Mouse (Mus musculus): ENCODE measurements at regions not wholly inside any gene's neighbourhood (a gene's known extent, or its start where the extent isn't known, plus 50 kb on each side); places are given as distances from the start of the nearest gene placed in this dataset.
"Not testable (repeated sequence)": the region's sequence is repeated elsewhere in the genome, so short reads cannot be mapped to it uniquely, and the experiment has no call there.

- DNase-seq (ENCODE audit: low spot score): no peak
Measured at GRCm38 (mm10) chr7:73025640-73026039, 349.7 kb upstream of the Rgma start.

GRCm38 (mm10) chr7:73028952-73029351 lies 346.4 kb upstream of the Rgma start:
- no peak for DNase-seq (ENCODE audit: low spot score)

GRCm38 (mm10) chr7:73031407-73031806 lies 343.9 kb upstream of the Rgma start:
- no peak for DNase-seq (ENCODE audit: low spot score)

- no peak for DNase-seq (ENCODE audit: low spot score)
Measured at GRCm38 (mm10) chr7:73032316-73032980, 342.9 kb upstream of the Rgma start.

DNA sequence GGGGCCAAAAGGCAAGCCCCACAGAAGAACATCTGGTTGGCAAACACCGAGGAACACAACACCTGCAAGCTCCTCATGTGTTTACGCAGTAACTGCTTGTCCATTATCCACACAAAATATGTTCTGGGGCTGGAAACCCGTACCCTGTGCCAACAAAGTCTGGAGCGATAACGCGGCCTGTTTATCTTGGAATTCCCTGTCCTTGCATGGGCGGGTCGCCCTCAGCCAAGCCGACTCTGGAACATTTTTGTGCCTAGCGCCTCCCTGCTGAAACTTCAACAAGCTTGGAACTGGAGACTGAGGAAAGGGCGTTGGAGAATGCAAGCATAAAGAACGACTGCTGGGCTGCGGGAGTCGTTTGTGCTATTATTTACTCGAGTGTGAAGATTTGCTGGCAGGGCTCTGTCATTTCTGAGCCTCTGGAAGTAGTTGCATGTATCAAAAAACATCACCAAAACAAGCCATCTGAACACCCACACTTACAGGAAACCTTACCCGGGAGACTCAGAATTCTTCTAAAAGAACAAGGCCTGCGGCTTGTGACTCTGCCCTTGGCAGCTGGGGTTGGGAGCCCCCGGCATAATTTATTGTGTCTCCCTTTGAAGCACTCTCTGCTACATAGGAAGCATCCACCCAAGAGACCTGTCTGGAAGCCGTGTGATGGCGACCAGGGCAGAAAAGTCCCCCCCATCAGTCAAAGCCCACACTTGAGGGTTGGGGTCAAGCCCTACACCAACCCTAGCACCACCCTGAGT lies 338.3 kb upstream of the Rgma start:
- DNase-seq (ENCODE audit: low spot score): peak; percentile 80

- no peak for DNase-seq (ENCODE audit: low spot score)
Measured at GRCm38 (mm10) chr7:73037638-73038037, 337.7 kb upstream of the Rgma start.

DNA sequence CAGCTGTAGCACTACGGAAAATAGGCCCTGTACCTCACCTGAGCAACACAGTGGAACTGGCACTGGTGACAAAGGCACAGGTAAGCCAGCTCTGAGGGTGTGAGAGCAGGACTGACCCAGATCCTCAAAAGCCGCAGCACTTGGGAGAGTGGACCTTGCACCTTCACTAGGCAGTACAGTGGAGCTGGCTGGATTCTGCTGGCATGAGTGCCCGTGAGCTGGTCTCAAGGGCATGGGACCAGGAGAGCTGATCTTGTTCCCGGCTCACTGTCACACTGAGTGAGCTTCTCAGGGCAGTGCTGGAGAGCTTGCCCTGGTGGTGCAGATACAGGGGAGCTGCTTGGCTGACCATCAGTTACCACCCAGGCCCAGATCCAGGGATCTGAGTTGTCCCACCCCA lies 335.4 kb upstream of the Rgma start:
- DNase-seq (ENCODE audit: low spot score): no peak

DNA sequence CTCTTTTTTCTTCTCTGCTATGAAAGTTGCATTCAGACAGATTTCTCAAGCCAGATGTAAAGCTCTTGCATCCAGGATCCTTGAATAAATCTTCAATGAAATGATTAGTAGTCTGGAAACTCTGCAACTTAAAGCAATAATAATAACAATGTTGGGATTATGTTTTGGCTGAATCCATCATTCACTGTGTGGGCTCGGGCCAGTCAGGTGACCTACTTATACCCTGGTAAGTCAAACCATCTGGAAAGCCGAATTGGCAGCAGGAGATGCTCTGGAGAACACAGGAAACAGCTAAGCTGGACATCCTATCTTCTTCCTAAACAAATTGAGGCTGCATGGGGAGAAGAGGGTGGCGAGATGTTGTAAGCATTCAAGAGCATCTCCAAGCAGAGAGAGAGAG lies 331.0 kb upstream of the Rgma start:
- no peak for DNase-seq (ENCODE audit: low spot score)

- no peak for DNase-seq (ENCODE audit: low spot score)
Measured at GRCm38 (mm10) chr7:73055891-73056290, 319.4 kb upstream of the Rgma start.

GRCm38 (mm10) chr7:73063556-73063955 lies 311.8 kb upstream of the Rgma start:
- DNase-seq (ENCODE audit: low spot score): no peak

DNA sequence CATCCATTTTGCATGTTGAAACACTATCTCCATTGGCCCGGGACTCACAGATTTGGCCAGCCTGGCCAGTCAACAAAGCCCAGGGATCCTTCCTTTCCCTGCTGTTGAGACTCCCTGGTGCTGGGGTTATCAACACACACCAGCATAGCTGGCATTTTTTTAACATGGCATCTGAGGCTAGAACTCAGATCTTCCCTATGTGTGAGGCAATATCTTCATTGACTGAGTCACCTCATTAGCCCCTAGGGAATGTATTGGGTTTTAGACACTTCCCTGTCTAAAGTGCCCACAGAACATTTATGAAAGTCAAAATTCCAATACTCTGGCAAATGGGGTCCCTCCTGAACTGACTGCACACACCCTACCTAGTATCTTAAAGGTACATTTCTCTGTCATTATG lies 306.8 kb upstream of the Rgma start:
- no peak for DNase-seq (ENCODE audit: low spot score)

GRCm38 (mm10) chr7:73069352-73069751 lies 306.0 kb upstream of the Rgma start:
- DNase-seq (ENCODE audit: low spot score): no peak

GRCm38 (mm10) chr7:73075391-73075790 lies 299.9 kb upstream of the Rgma start:
- not testable (repeated sequence) for DNase-seq (ENCODE audit: low spot score)

- no peak for DNase-seq (ENCODE audit: low spot score)
Measured at GRCm38 (mm10) chr7:73087496-73088185, 287.7 kb upstream of the Rgma start.

DNA sequence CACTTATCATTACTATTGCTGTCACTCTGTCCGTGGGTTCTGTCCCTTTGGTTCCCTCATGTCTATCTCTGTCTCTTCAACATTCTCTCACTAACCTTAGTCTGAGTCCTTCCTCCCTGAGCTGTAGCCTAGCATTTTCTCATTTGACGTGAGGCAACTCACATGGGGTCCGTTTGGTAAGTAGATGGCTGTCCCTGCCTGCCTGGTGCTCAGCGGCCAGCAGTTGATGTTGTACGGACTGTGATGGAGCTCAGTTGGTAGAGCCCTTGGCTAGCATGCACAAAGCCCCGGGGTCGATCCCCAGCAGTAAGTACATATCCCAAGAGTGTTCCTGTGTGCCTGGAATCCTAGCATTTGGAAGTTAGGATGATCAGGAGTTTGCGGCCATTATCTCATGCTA lies 287.0 kb upstream of the Rgma start:
- no peak for DNase-seq (ENCODE audit: low spot score)

DNA sequence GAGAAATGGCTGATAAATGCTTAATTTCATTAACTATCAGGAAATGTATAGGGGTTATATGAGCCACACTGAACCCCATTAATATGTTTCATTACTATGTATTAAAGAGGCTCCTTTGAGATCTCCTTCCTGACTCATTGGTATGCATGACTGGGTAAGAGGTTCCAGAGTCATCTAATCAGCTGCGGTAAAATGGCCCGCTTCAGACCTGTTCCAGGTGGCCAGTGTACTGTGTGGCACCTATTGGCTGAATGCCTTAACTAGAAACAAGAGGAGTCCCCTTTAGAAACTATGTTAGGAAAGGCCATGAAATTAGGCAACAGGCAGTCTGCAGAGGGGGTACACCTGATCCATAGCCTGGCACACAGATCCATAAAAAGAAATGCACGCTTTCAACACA lies 283.6 kb upstream of the Rgma start:
- DNase-seq (ENCODE audit: low spot score): no peak

DNA sequence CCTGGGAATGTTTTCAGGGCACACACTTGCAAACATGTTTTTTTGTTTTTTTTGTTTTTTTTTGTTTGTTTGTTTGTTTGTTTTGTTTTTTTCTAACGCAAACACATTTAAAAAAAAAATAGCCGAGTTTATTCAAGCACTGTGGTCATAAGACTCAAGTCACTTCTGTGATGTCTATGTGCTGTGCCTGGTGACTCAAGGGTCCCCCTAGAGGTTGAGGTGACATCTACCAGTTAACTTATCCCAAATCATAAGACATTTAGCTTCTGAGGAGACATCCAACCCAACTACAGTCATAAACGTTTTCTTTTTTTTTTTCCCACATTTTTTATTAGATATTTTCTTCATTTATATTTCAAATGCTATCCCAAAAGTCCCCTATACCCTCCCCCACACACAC lies 281.2 kb upstream of the Rgma start:
- DNase-seq (ENCODE audit: low spot score): peak; percentile 13

GRCm38 (mm10) chr7:73118871-73119270 lies 256.4 kb upstream of the Rgma start:
- peak; percentile 71 for DNase-seq (ENCODE audit: low spot score)

- DNase-seq (ENCODE audit: low spot score): no peak
Measured at GRCm38 (mm10) chr7:73120276-73120675, 255.0 kb upstream of the Rgma start.

- no peak for DNase-seq (ENCODE audit: low spot score)
Measured at GRCm38 (mm10) chr7:73124976-73125375, 250.3 kb upstream of the Rgma start.

- no peak for DNase-seq (ENCODE audit: low spot score)
Measured at GRCm38 (mm10) chr7:73125864-73126263, 249.4 kb upstream of the Rgma start.

DNA sequence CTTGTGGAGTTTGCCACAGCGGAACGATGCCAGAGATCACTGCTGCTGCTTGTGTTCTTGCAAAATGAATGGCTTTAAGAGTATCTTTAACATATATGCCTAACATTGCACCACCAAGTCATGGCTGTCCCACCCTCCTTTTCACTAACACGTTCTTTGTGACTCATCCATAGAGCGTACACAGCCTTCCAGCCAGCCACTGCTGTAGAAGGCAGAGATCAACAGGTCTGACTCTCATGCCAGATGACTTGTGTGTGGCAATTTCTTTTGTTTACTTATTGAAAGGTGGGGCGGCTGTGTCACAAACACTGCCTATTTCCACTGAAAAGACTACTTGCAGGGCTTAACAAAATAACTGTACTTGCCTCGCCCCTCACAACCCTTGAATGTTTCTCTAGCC lies 239.5 kb upstream of the Rgma start:
- no peak for DNase-seq (ENCODE audit: low spot score)

- peak; percentile 39 for DNase-seq (ENCODE audit: low spot score)
Measured at GRCm38 (mm10) chr7:73138269-73138668, 237.0 kb upstream of the Rgma start.
